Mouse (Mus musculus) liver, embryonic 14.5 days (tissue): Measurements from ENCODE around the gene Bex2. TPM values are rescaled to one million over a fixed set of nuclear protein-coding genes. Genes with fewer than 3 reads are reported as not detected.

Experiments
- ATAC-seq: fragments of 200-750 bp; cut with Nextera tagmentation; 2 replicates; pipeline ENCODE4 v1.8.0; 2017; ENCODE audit warnings: moderate number of reproducible peaks, mild to moderate bottlenecking, moderate library complexity; ENCODE audit not compliant: insufficient read depth
- DNase-seq, 3 experiments: peaks; one replicate each; pipeline ENCODE4 v3.0.0-alpha.2; 2012 to 2013; ENCODE audit warnings: low read depth in 3 of 3, low spot score in 3 of 3
- H3K27ac ChIP-seq: fragments of 300-500 bp; sonication (generic); 2 replicates; pipeline ENCODE4 v1.5.1; 2014; ENCODE audit warnings: moderate library complexity, mild to moderate bottlenecking, control low read depth, inconsistent platforms
- H3K27me3 ChIP-seq: fragments of 300-500 bp; sonication (generic); 2 replicates; pipeline ENCODE4 v1.6.1; 2014; ENCODE audit warnings: mild to moderate bottlenecking, low read length, moderate library complexity; ENCODE audit not compliant: control insufficient read depth, insufficient read depth
- H3K36me3 ChIP-seq: fragments of 300-500 bp; sonication (generic); replicated peaks from 2 replicates; pipeline ENCODE4 v1.6.1; 2014; ENCODE audit warnings: low read depth; ENCODE audit not compliant: control insufficient read depth, insufficient read depth
- H3K4me1 ChIP-seq, 2 experiments: fragments of 200-500 bp in 1 of 2; fragments of 300-500 bp in 1 of 2; sonication (generic) in 1 of 2; replicated peaks; 2 replicates each; pipeline ENCODE4 v1.6.1; 2012 to 2014; ENCODE audit warnings: antibody characterized with exemption in 1 of 2, inconsistent platforms in 1 of 2, low read length in 1 of 2; ENCODE audit not compliant: control insufficient read depth in 2 of 2, insufficient read depth in 2 of 2
- H3K4me2 ChIP-seq: fragments of 300-500 bp; sonication (generic); 2 replicates; pipeline ENCODE4 v1.6.1; 2014; ENCODE audit warnings: low read depth, mild to moderate bottlenecking, control low read depth, moderate library complexity
- H3K4me3 ChIP-seq, 2 experiments: fragments of 200-500 bp in 1 of 2; fragments of 300-500 bp in 1 of 2; sonication (generic) in 1 of 2; 2 replicates each; pipeline ENCODE4 v1.5.1; 2012 to 2014; ENCODE audit warnings: low read depth in 2 of 2, low read length in 2 of 2, mild to moderate bottlenecking in 2 of 2, control low read depth in 1 of 2, inconsistent platforms in 1 of 2, moderate library complexity in 1 of 2; ENCODE audit not compliant: insufficient read depth in 1 of 2
- H3K9ac ChIP-seq: fragments of 300-500 bp; sonication (generic); replicated peaks from 2 replicates; pipeline ENCODE4 v1.6.1; 2014; ENCODE audit warnings: mild to moderate bottlenecking, control low read depth, moderate library complexity
- H3K9me3 ChIP-seq: fragments of 300-500 bp; sonication (generic); 2 replicates; pipeline ENCODE4 v1.6.1; 2016; ENCODE audit warnings: low read length, mixed read lengths; ENCODE audit not compliant: control insufficient read depth
- CTCF ChIP-seq: IDR thresholded peaks from 2 replicates; pipeline ENCODE4 v1.5.1; 2016; ENCODE audit warnings: antibody characterized with exemption, low read depth, control low read depth
- WGBS: fragments of 180-500 bp; shearing (Covaris S2); extraction: QIAGEN DNeasy Blood & Tissue Kit; methylation state at CpG from one replicate; pipeline ENCODE4 v1.1.7; 2014; ENCODE audit not compliant: insufficient replicate concordance; 5-methylcytosine and 5-hydroxymethylcytosine counted together
- polyA plus RNA-seq, 2 experiments: library from polyadenylated mRNA; depleted of rRNA in 1 of 2; stranded (reverse) in 1 of 2; unstranded in 1 of 2; fragments of >200 nt; fragmentation: Nextera tagmentation in 1 of 2; extraction: Ambion mirVana in 1 of 2; gene quantifications; 2 replicates each; pipeline versions ENCODE4 v1.2.1 to v1.2.3; 2012 to 2014

The Bex2 gene
- polyA plus RNA-seq, 2 experiments = 93.6 to 127 TPM

- DNase-seq (no peak), ATAC-seq (no peak)
- no peaks in the 10 kb centered on the region for H3K4me1 ChIP-seq
- no peaks in the 10 kb centered on the region for H3K36me3 ChIP-seq
- H3K4me3 ChIP-seq = no peak overlapping the region
- H3K9me3 ChIP-seq = no peaks in the 10 kb centered on the region
- H3K27me3 ChIP-seq = no peaks in the 10 kb centered on the region
- TF ChIP-seq CTCF = no peak
- no peak overlapping the region for H3K4me2 ChIP-seq
- H3K9ac ChIP-seq = no peak overlapping the region
- 54% methylated on average over 1 of the region's 1 CpGs for WGBS
- H3K27ac ChIP-seq = no peak overlapping the region
Measured at GRCm38 (mm10) chrX:136030331-136030730, 37.7 kb downstream of the Bex2 start.

Other genes starting within 250 kb of the Bex2 start
- gene Gprasp2, start 229.2 kb downstream of the Bex2 start, polyA plus RNA-seq (2012; rRNA removed) = 0.88 and 1.0 TPM in 2 replicates
- gene Gprasp2, start 229.2 kb downstream of the Bex2 start, polyA plus RNA-seq (2014; fragmentation: Nextera tagmentation; extraction: Ambion mirVana) = 0.67 and 0.80 TPM in 2 replicates
- 7.2 and 8.3 TPM in 2 replicates for gene Arxes2, start 74.4 kb downstream of the Bex2 start, polyA plus RNA-seq (2012; rRNA removed)
- gene Arxes2, start 74.4 kb downstream of the Bex2 start, polyA plus RNA-seq (2014; fragmentation: Nextera tagmentation; extraction: Ambion mirVana) = 15.9 and 18.3 TPM in 2 replicates
- gene Arxes1, start 34.9 kb downstream of the Bex2 start, polyA plus RNA-seq (2012; rRNA removed) = 2.6 and 2.8 TPM in 2 replicates
- 7.4 and 7.8 TPM in 2 replicates for gene Arxes1, start 34.9 kb downstream of the Bex2 start, polyA plus RNA-seq (2014; fragmentation: Nextera tagmentation; extraction: Ambion mirVana)
- gene Nxf3, start 17.0 kb upstream of the Bex2 start, polyA plus RNA-seq (2012; rRNA removed) = 0.24 and 0.39 TPM in 2 replicates
- 0.17 and 0.23 TPM in 2 replicates for gene Nxf3, start 17.0 kb upstream of the Bex2 start, polyA plus RNA-seq (2014; fragmentation: Nextera tagmentation; extraction: Ambion mirVana)
- 73.5 and 131 TPM in 2 replicates for gene Bex4, start 70.8 kb upstream of the Bex2 start, polyA plus RNA-seq (2012; rRNA removed)
- 154 and 162 TPM in 2 replicates for gene Bex4, start 70.8 kb upstream of the Bex2 start, polyA plus RNA-seq (2014; fragmentation: Nextera tagmentation; extraction: Ambion mirVana)
- gene Tceal8, start 104.1 kb upstream of the Bex2 start, polyA plus RNA-seq (2012; rRNA removed) = 66.5 and 105 TPM in 2 replicates
- gene Tceal8, start 104.1 kb upstream of the Bex2 start, polyA plus RNA-seq (2014; fragmentation: Nextera tagmentation; extraction: Ambion mirVana) = 189 and 191 TPM in 2 replicates
- 6.4 and 13.8 TPM in 2 replicates for gene Tceal5, start 135.6 kb upstream of the Bex2 start, polyA plus RNA-seq (2012; rRNA removed)
- gene Tceal5, start 135.6 kb upstream of the Bex2 start, polyA plus RNA-seq (2014; fragmentation: Nextera tagmentation; extraction: Ambion mirVana) = 2.9 and 4.0 TPM in 2 replicates
- gene Tceal7, start 146.5 kb upstream of the Bex2 start, polyA plus RNA-seq (2012; rRNA removed) = 0.12 and 0.14 TPM in 2 replicates
- 0.10 and 0.76 TPM in 2 replicates for gene Tceal7, start 146.5 kb upstream of the Bex2 start, polyA plus RNA-seq (2014; fragmentation: Nextera tagmentation; extraction: Ambion mirVana)
- gene Bex1, start 147.3 kb upstream of the Bex2 start, polyA plus RNA-seq (2012; rRNA removed) = 106 and 169 TPM in 2 replicates
- gene Bex1, start 147.3 kb upstream of the Bex2 start, polyA plus RNA-seq (2014; fragmentation: Nextera tagmentation; extraction: Ambion mirVana) = 137 and 150 TPM in 2 replicates
- gene Tceal9, start 176.8 kb upstream of the Bex2 start, polyA plus RNA-seq (2012; rRNA removed) = 80.9 and 128 TPM in 2 replicates
- gene Tceal9, start 176.8 kb upstream of the Bex2 start, polyA plus RNA-seq (2014; fragmentation: Nextera tagmentation; extraction: Ambion mirVana) = 233 and 236 TPM in 2 replicates
- gene Bex3, start 202.0 kb upstream of the Bex2 start, polyA plus RNA-seq (2012; rRNA removed) = 199 and 227 TPM in 2 replicates
- 224 and 229 TPM in 2 replicates for gene Bex3, start 202.0 kb upstream of the Bex2 start, polyA plus RNA-seq (2014; fragmentation: Nextera tagmentation; extraction: Ambion mirVana)